Mouse (Mus musculus): Measurements from ENCODE around the gene Ttc24. TPM values are rescaled to one million over a fixed set of nuclear protein-coding genes. Genes with fewer than 3 reads are reported as not detected.

The Ttc24 gene
- total RNA-seq (2021), result not detected
- long read RNA-seq, experiment 1, result 0 reads
- long read RNA-seq, experiment 2, result 0 reads

DNA sequence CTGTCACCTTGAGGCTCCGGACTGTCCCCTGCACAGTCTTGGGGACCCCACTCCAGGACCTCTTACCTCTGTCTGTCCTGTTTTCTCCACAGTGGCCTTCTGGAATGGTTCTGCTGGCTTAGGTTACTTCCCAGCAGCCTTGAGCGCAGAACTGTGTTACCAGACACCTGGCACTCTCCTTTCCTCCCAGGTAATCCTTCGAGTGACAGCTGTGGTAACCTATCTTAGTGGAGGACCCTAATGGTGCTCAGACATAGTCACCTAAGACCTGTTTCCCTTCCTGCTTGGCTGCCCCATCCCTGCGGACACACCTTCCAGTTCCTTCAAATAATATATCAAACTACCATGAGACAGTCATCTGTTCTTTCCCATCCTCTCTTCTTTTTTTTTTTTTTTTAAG is at the start of gene Ttc24:
Gene Ttc24, minus strand, starts transcription at position 101 of the 400 bp plus-strand sequence.
- intact Hi-C loops (cut with DNase I), result no loop called here
- no peak for DNase-seq (ENCODE audit: low spot score in 2 of 2)

DNA sequence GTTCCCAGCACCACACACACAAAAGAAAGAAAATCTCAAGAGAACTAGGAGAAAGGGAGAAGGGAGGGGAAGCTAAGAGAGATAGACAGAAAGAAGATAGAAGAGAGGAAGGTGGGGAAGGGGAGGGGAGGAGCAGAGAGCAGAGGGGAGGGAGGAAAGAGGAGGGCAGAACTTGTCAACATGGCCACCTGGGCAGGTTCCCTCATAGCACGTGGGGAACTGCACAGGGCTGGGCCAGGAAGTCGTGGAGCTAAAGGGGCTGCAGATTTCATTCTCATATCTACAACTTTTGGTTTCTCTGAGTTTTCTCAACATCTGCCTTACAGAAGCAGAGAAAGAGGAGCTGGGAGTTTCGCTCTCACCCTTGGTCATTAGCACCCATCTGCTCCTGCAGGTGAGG is 49.5 kb upstream of the Ttc24 start:
- intact Hi-C loops (cut with DNase I), result no loop called here
- DNase-seq (ENCODE audit: low spot score in 2 of 2), result no peak

DNA sequence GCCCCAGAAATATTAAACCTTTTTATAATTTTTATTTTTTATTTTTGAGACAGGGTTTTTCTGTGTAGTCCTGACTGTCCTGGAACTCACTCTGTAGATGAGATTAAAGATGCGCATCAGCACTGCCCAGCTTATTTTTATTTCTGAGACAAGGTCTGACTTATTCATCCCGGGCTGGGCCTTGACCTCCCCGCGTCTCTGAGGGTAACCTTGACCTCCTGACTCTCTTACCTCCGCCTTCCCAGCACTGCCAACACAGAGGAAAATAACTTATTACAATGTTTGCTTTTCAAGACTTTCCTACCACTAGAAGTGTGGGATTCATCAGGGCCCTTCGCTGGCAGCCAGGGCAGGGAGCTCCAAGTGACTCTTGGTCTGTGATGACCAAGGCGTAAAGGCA is 48.1 kb upstream of the Ttc24 start:
- intact Hi-C loops (cut with DNase I), result no loop called here
- no peak for DNase-seq (ENCODE audit: low spot score in 2 of 2)

DNA sequence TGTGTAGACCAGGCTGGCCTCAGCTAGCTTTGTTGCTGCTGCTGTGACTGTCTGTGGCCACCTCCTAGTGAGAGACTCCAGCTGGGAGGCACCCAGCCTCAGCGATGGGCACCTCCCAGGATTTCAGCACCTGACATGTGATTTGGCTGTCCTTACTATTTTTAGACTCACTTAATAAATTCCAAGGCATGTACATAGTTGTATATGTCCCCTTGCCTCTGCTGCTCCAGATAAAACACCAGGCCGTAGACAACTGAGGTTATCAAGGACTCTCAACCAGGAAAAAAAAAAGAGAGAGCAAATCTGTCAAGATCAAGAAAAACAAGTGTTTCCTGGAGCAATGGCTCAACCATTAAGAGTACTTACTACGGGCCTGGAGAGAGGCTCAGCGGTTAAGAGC is 47.1 kb upstream of the Ttc24 start:
- DNase-seq (ENCODE audit: low spot score in 2 of 2), result no peak
- intact Hi-C loops (cut with DNase I), result no loop called here

DNA sequence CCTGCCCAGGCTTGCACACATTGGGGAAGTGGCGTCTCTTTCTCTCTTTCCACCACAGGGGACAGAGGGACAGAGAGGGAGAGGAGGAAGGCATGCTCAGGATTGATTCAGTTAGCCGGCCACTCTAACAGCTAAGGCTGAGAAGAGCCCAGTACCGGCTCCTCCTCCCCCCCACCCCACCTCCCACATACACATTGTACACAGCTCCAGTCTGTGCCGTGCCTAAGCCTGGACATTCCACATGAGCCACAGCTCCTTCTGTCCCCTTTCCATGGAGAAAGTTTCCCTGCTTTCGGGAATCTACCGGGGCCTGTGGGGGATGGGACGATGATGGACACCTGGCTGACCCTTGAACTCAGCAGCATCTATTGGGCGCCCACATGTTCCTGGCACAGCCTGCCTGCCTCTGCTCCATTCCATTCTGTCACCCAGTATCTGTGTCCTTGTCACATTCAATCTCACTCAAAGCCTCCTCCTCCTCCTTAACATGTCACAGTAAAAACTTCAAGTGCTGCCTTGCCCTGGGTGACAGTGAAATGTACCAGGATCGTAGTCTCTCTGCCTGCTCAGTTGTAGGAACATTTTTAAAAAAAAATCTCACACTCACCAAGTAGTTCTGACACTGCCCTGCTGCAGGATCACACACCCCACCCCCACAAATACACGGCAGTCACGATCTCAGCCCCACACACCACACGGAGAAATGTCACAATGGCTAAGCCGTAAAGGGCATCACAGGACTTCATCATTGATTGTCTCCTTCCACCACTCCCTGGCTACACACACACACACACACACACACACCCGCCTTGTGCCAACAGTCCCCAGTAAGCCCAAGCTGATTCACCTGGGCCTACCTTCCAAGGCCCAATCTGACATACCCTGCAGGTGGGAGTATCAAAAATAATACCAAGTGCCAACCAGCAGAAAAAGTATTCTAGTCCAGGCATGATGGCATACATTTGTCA is 43.3 kb upstream of the Ttc24 start:
- DNase-seq (ENCODE audit: low spot score in 2 of 2), result no peak
- intact Hi-C loops (cut with DNase I), result no loop called here

DNA sequence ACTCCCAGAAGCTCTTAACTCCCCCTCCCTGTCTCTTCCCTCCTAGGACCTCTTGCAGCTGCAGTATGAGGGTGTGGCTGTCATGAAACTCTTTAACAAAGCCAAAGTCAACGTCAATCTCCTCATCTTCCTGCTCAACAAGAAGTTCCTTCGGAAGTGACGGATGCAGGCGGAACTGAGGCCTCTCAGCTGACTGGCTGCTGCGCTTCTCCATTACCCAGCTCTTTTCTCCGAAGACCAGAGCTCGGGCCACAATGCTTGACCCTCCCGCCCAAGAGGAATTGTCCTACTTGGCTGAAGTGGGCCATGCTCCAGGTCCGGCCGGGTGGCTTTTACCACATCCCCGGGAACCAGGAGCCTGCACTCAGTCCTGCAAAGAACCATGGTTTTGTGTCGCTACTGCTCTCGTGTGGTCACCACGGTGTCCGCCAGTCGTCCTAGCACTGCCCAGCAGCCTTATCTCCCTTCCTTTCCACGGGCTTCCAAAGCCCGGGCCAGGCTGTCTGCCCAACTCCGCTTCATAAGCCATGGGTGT is 42.1 kb upstream of the Ttc24 start:
- intact Hi-C loops (cut with DNase I), result no loop called here
- no peak for DNase-seq (ENCODE audit: low spot score in 2 of 2)

DNA sequence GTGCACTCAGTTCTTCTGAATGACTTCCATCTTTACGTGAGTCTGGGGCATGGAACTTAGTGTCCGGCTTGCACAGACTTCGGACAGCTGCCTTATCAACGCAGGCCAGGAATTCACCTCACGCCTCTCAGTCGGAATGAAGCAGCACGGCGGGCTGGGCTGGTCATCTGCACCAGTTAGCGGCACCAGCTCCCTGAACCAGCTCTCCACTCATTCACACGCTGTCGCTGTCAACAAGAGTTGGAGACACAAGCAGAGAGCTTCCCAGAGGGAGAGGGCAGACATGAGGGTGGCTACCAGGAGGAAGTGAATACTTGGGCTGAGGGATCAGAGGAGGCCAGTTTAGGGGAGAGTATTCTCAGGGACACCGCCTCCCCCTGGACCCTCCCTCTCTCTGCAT is 36.3 kb upstream of the Ttc24 start:
- no peak for DNase-seq (ENCODE audit: low spot score in 2 of 2)
- intact Hi-C loops (cut with DNase I), result no loop called here

DNA sequence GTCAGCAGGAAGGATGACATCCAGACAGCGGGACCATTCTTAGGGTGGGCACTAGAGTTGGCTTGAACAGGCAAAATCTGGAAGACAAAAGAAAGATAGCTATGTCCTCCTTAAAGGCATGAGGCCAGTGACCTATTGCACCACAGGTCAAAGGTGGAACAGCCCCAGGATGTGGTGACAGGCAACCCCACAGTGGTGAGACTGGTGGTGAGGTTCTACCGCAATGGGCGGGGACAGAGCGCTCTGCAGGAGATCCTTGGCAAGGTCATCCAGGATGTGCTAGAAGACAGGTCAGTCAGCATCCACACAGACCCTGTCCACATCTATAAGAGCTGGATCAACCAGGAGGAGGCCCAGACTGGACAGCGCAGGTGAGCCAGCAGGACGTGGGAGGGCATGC is 31.0 kb upstream of the Ttc24 start:
- no peak for DNase-seq (ENCODE audit: low spot score in 2 of 2)
- intact Hi-C loops (cut with DNase I), result no loop called here

DNA sequence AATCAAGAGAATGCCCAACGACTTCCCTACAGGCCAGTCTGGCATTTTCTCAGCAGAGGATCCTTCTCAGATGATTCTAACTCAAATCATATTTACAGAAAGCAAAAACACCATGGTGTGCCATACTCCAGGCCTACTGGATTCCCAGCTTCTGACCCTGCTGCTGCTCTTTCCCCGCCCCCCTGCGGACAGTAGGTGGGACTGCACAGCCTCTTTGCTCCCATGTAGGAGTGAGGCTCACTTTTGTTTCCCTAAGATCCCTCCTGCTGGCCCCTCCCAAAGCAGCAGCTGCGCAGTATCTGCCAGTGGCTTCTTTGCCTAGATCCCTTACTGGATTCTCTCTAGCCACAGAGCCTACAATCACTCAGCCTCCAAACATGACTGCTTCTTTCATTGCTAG is 28.0 kb upstream of the Ttc24 start:
- intact Hi-C loops (cut with DNase I), result no loop called here
- no peak for DNase-seq (ENCODE audit: low spot score in 2 of 2)

DNA sequence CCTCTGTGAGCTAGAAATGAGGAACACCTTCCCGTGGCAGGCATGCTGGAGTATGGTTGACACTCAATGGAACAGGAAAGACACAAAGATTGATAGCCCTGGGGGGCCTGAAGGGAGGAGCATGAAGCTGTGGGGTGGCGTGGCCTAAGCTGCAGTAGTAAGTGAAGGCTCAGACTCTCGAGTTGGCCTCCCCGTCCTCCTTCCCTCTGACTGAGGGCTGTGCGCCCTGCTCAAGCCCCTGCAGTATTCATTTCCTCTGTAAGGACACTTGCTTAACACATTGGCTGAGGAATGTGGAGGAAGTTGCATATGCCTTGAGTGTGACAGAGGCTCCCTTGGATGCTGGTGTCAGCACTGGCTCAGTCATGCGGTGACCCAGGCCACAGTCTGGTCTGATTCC is 24.5 kb upstream of the Ttc24 start:
- intact Hi-C loops (cut with DNase I), result no loop called here
- DNase-seq (ENCODE audit: low spot score in 2 of 2), result peak in 1 of 2 experiments; percentile 30

DNA sequence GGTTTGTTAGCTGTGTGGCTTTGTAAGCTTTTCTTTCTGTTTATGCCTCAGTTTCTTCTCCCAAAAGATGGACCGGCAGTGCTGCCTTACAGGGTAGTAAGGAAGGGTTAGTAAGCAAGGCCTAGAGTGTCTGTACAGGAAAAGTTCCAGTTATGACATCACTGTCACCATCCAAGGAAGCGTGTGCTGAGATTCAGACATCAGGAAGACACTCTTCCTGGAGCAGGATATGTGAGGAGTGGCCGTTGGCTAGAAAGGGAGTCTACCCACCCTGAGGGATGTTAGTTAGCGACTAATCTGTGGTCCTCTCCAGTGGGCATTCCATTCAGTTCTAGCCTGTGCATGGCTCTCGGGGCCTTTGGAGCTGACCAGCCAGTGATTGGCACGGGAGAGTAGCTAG is 24.1 kb upstream of the Ttc24 start:
- intact Hi-C loops (cut with DNase I), result no loop called here
- no peak for DNase-seq (ENCODE audit: low spot score in 2 of 2)

DNA sequence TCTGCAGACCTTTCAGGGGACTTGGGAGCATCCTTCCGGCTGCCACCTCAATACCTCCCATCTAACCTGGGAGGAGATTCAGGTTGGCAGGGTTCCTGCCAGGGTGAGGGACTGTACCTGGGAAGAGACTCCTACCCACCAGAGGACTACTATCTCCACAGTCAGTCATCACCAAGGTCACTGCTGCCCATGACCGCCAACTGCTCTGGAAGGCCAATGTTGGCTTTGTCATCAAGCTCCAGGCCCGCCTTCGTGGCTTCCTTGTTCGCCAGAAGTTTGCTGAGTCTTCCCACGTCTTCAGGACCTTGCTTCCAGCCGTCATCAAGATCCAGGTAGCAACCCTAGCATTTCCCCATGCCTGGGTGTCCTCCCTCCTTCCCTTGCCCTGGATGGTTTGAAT is 23.6 kb upstream of the Ttc24 start:
- DNase-seq (ENCODE audit: low spot score in 2 of 2), result no peak
- intact Hi-C loops (cut with DNase I), result no loop called here

DNA sequence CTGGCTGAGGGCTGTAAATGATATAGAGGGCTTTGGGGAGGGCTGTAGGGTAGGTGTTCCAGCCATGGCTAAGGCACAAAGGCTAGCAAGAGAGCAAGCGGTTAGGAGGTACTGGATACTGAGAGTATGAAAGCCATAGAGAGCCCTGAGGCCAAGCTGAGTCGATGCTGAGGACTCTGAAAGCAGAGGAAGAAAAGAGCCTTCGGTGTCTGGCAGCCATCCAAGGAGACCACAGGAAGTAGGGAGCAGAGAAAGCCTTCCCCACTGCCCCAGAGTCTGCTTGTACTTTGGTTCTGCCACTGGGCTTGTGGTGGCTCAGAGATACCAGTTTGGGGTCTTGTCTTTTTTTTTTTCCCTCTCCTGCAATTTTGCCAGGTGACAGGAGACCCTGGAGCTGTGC is 22.1 kb upstream of the Ttc24 start:
- intact Hi-C loops (cut with DNase I), result no loop called here
- peak in 1 of 2 experiments; percentile 31 for DNase-seq (ENCODE audit: low spot score in 2 of 2)

DNA sequence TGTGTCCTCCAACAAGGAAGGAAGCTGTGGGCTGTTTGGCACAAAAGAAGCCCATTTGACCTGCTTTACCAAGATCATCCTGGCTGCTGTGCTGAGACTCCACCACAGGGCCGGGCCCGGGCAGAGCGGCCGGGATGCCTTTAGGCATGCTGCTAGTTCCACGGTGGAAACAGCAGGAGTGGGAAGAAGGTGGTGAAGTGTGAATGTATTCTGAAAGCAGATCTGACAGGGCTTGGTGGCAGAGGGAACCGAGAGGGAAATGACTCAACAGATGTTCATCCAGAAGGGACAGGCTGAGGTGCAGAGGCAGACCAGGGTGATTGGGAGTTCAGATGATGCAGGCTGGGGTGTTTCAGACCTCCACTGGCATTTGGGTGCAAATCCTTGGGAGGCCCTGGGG is 19.6 kb upstream of the Ttc24 start:
- DNase-seq (ENCODE audit: low spot score in 2 of 2), result no peak
- intact Hi-C loops (cut with DNase I), result no loop called here

DNA sequence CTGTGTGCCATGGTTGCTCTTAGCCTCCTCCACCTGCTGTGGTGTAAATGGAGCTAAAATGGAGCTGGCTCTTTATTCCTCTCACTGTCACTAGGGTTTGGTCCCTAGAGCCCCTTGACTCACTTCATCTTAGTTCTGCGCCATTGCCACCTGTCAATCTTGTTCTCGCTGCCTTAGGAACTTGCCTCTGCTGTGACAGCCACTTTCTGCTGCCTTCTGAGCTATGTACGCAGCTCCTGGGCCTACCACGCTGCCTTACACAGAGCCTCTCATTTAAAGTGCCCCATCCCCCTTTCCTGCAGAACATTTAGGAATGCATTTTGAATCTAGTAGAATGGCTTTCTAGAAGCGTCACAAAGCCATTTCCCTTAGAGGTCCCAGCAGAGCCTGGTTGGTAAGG is 16.0 kb upstream of the Ttc24 start:
- intact Hi-C loops (cut with DNase I), result loop anchor here (5.0 kb wide), 1 partner anchor 38 kb away; no protein-coding TSS in a partner anchor
- DNase-seq (ENCODE audit: low spot score in 2 of 2), result no peak

DNA sequence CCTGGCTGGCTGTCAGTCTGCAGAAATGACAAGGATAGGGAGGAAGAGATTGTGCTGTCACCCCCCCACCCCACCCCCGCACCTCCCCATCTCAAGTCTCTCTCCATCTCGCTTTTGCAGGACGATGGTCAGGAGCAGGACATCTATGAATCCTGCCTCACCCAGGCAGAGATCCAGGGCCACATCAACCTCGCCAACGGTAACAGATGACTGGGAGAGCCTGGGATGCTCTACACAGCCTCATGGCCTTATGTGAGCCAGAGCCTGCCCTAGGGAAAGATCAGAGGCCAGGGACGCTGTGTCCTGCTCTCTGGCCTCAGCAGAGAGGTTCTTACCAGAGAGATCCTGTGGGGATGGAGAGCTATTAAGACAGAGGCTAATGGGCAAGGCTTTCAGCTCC is 12.5 kb upstream of the Ttc24 start:
- intact Hi-C loops (cut with DNase I), result loop anchor here (5.0 kb wide), 1 partner anchor 42 kb away; no protein-coding TSS in a partner anchor
- no peak for DNase-seq (ENCODE audit: low spot score in 2 of 2)

DNA sequence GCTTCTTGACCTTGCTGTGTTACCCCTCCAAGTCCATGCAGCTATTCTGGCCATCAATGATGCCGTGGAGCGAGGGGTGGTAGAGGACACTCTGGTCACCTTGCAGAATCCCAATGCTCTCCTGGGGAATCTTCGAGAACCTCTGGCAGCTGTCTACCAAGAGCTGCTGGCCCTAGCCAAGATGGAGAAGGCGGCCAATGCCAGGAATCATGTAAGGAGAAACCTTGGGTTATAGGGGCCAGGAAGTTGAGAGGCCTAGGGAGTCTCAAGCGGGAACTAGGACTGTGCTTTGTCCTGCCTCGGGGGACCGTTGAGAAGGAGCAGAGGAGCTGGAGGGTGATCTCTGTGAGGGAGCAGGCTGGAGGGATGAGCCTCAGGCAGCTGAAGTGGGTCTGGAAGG is 12.0 kb upstream of the Ttc24 start:
- intact Hi-C loops (cut with DNase I), result loop anchor here (5.0 kb wide), 1 partner anchor 42 kb away; no protein-coding TSS in a partner anchor
- no peak for DNase-seq (ENCODE audit: low spot score in 2 of 2)

DNA sequence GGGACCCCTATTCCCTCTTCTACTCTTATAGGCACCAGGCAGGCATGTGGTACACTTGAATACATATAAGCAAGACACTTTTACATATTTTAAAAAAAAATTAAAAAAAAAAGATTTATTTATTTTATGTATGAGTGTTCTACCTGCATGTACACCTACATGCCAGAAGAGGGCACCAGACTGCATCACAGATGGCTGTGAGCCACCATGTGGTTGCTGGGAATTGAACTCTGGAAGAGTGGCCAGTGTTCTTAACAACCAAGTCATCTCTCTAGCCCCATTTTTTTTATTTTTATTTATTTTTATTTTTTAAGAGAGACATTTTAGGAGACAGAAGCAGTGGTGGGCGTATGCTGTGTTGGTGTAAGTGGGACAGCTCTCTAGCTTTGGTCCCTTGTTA is 9.6 kb upstream of the Ttc24 start:
- no peak for DNase-seq (ENCODE audit: low spot score in 2 of 2)
- intact Hi-C loops (cut with DNase I), result loop anchor here (5.0 kb wide), 2 partner anchors 85 to 155 kb away; no protein-coding TSS in a partner anchor

DNA sequence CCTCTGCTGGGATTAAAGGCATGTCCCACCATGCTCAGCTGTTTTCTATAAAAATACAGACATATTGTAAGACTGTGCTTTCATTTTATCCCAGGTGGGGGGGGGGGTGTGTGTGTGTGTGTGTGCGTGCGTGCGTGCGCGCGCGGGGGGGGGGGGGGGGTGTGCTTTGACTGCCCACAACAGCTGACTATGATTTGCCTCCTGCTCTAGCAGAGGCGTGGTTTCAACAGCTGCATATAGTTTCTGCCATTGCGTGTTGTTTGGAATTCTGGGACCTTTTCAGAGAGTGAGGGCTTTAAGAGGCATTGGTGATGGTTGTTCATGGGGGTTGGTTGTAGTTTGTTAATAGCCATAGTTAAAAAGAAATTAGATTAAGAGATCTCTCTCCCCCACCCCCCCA is 7.4 kb upstream of the Ttc24 start:
- intact Hi-C loops (cut with DNase I), result loop anchor here (5.0 kb wide), 2 partner anchors 87 to 157 kb away; no protein-coding TSS in a partner anchor
- no peak for DNase-seq (ENCODE audit: low spot score in 2 of 2)

DNA sequence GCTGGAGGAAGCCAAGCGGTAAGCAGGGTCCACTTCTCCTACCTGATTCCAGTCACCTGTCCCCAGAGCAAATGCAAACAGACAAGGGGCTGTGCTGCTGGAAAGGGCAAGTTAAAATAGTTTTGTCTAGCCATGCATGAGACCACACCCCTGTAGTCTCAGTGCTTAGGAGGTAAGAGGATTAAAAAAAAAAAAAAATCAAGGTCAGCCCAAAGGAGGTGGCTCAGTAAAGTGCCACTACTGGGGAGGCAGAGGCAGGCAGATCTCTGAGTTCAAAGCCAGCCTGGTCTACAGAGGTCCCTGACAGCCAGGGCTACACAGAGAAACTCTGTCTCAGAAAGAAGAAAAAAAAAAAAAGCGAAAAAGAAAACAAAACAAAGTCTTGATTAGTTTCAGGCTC is 5.9 kb upstream of the Ttc24 start:
- intact Hi-C loops (cut with DNase I), result no loop called here

DNA sequence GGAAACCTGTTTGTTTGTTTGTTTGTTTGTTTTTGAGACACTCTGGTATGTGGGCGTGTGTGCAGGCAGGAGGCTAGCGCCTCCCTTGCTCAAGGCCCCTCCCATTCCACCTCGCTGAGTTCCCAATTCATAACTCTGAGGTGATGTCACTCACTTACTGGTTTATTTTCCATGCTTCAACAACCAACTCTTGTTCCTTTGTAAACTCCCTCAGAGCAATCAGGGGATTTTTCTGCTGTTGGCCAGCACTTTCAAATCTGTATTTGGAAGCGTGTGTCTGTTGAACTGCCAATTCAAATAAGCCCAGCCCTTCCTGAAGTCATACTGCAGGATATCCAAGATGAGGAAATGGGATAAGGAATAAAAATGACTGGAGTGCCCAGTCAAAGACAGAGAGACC is 4.6 kb upstream of the Ttc24 start:
- intact Hi-C loops (cut with DNase I), result no loop called here
- no peak for DNase-seq (ENCODE audit: low spot score in 2 of 2)

More for the DNA sequence above, 5.9 kb upstream of the Ttc24 start:
- no peak for DNase-seq (ENCODE audit: low spot score in 2 of 2)
